Mouse (Mus musculus): ENCODE data around the gene Edil3.

The Edil3 gene

DNA sequence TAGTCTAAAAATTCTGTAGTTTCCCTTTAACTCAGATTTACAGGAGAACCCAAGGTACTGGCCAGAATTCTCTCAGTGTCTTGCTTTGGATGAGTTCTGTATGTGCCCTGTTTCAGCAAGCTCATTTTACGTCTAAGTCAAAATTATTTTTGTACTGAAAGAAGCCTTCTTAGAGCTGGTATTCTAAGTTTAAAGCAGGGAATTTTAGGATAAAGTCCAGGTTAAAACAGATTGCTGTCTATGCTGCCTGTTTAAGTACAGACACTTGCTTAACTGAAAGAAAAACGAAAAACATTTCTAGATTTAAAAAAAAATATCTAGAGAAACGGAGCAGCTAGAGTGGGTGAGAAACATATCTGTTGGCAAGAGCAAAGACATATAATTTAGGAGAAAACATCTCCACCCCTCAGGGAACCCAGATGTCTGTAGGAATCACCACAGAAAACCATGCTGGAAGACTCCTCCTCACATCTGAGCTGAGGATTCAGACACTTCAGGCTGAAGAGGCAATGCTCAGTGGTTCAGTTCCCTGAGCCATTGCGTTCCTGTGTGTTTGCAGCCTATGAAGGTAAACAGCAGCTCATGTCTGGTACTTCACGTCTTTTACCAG is 465.5 kb downstream of the Edil3 start:
- no peak for DNase-seq

DNA sequence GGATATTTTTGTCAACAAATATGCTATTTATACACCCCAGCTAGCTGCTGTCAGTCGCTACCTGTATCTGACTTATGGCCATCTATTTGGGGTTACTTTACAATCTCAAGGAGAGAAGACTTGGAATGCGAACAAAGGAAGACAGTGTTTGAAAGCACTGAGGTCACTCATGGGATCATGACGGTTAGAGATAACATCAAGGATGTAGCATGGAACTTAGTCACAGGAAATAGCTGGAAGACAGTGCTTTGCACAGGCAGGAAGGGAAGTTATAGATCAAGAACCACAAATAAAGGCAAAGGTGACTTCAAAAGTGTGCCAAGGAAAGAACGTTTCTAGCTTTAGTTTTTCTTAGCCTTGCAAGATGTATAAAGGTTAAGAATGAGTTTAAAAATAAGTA is 466.9 kb downstream of the Edil3 start:
- DNase-seq = peak in 1 of 2 experiments; percentile 16

DNA sequence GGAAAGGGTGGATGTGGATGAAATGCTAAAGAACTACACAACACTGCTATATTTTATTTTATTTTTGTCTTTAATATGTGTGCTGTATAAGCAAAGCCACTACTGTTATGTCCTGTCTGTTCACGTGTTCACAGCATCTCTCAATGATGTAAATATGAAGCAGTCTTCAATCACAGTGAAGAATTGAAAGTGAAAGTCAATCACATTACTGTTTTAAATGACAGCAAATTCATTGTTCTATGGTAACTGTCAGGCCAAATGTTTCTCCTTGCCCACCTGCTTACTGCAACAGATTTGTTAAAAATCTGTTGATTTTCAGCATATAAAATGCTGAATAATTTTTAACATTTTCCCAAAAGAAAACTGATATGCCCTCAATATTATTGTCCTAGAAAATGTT is 499.9 kb downstream of the Edil3 start:
- no peak for DNase-seq

DNA sequence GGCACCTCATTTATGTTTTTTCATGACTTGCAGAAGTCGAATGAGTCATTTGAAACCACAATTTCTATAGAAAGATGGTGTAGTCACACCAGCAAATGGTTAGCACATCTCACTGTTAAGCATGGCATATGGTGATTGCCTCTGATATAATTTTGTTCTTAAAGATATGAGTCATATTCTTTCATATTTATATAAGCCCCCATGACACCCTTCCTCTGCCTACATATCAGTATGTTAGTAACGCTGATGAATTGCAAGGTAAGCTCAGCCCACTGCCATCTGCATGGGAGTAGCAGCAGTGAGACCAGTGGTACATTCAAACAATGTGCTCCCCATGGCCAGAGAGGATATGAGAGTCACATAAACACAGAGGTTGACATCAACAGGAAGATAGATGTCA is 503.0 kb downstream of the Edil3 start:
- no peak for DNase-seq

DNA sequence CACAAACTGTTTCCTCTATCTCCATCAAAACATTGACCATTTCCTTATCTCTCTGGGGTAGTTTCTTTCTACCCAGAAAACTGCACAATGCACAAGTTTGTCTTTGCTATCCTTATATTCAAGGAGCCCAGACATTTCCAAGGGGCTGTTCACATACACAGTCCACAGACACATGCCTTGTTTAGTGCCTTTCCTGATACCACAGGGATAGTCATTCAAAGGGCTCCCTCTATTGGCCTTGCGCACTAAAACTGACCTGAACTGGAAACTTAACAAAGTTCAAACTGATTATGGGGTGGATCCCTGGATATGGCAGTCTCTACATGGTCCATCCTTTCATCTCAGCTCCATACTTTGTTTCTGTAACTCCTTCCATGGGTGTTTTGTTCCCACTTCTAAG is 513.2 kb downstream of the Edil3 start:
- peak in 1 of 2 experiments; percentile 8 for DNase-seq

DNA sequence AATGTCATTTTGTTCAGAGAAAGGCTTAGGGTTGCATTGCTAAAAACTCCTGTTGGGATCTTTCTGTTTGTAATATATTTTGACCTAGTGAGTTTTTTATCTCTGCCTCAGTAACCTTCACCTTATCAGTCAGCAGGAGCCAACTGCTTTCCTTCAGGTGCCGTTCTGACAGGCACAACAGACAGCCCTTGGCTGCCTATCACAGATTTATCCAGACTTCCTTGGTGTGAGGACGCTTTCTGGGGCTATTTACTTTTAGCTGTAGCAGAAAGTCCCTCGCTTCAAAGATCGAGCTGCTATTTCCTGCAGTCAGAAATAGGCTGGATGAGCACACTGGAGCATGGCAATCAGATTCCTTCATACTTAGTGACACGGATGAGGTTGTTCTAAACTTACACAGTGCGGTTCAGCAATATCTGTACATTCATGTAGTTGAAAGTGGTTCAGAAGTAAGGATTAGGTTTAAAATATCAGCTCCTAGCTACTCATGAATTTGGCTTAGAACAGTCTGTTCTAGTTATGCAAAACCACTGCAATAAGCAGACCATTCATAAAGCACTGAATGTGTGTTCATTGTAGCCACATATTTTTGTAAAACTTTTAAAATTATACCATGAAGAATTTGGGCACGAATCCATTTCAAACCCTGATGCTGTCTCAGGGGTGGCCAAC is 514.8 kb downstream of the Edil3 start:
- DNase-seq = no peak

DNA sequence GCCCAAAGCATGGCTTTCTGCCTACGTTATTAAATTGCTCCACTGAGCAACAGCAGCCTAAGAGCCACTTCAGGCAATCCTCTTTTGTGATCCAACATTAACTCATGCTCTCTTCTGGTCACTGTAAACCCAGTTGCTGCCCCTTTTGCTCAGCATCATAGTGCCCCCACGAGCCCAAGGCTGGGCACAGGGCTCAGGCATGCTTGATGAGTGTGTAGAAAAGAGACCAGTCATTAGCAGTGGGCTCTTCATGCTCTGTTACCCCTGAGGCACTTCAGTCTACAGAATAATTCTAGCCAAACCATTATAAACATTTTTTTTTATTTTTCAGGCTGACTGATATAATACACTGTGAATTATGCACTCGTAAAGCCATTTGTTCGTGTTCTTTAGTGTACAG is 517.8 kb downstream of the Edil3 start:
- no peak for DNase-seq

DNA sequence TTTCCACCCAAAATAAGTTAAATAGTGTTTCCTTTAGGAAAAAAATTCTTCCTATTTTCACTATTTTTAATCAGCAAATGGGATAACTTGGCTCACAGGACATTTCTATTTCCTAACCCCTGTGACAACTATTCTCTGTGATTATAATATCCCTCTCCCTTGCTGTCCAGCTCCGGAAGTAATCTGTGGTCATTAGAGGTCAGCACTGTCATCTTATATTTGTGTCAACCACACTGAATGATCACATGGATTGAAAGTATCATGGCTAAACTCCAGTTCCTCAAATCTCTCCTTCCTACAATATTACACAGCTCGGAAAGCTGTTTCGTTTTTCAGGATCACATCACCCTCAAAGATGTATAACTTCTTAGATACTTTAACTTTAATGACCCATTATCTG is 518.5 kb downstream of the Edil3 start:
- no peak for DNase-seq

DNA sequence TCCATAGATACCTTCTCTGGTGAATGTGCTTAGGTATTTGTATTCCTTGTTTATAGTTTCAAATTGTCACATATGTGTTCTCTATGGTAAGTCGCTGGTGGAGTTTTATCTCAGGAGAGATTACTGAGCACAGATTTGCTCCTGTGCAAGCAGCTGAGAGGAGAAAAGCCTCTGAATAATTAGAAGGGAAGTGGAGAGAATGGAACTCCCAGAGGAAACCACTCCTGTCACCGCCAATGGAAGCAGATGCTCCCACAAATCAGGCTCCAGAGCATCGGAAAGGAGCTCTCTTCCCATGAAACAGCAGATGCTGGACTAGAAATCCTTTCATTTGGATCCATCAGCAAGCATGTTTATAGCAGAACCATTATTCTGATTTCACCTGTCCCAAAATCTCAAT is 534.0 kb downstream of the Edil3 start:
- DNase-seq = no peak

DNA sequence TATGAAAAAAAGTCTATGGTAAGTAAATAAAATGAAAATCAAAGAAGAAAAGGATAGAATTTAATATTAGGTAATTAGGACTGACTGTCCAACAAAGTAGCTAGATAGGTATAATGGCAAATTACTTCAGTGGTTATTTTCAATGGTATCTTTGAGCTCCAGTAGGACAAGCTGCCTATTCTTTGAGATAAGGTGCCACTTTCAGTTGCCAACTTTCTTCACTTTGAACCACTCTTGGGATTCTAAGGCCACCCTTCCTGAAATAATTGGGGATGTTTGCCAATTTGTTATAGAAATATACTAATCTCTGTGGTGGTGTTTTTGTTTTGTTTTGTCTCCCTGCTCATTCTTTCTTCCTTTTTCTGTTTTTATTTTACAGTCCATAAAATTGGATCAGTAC is 537.1 kb downstream of the Edil3 start:
- DNase-seq = no peak

DNA sequence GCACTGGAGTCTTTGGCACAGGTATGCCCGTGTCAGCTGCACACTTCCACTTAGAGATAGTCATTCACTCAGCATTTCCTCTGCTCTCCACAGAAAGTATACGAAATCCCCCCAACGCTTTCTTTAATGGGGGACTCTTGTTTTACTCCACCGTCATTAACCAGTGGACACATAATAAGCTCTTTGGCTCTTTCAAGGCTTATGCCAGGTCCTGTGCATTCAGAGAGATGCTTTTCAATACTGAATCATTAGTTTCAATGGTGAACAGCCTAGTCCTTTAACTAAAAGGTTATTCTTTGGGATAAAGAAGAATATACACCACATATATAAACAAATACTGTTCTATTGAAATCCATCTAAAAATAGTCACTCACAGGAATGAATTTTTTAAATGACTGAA is 541.0 kb downstream of the Edil3 start:
- no peak for DNase-seq

DNA sequence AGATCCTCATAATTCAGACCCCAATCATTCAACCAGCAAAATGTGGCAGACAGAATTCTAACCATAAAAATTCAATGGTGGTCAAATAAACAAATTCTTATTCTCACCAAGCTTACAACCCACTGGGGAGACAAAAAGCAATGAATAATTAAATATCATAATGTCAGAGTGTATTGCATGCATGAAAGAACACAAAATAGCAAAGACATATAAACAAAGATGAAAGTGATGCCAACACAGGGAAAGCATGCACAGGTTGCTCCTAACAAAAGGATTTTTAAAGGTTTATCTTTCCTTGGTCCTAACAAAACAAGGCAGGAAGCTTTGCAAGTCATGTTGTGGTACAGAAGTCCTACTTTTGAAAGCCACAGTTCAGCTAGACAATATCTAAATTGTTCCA is 550.0 kb downstream of the Edil3 start:
- DNase-seq = no peak

DNA sequence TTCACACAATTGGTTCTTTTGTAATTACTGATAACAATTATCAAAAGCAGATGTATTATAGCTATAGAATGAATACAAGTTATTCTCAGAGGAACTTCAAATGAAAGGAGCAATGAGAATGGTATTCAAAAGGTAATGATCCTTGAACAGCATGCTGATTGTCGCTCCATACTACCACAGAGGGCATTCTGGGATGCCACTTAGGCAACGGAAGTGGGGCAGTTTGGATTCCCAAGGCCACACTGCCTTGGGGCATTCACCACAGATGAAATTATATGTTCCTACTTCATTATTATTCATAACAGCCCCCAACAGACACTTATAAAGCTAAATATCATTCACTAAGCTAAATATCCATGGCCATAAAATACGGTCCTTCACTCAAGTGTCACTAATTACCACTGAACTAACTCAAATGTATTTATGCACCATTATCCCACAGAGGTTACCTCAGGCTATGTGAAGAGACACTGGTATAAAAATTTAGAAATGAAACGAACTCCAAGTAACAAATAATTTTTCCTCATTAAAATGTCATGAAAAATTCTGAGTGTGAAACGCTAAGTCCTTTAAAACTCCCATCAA is 550.5 kb downstream of the Edil3 start:
- DNase-seq = no peak

Measured in kidney, postnatal 36 days (tissue).